Mouse (Mus musculus) liver, embryonic 11.5 days (tissue): ENCODE results near the gene Avil. TPM values are rescaled to one million over a fixed set of nuclear protein-coding genes. Genes with fewer than 3 reads are reported as not detected.

Experiments
- ATAC-seq: fragments of 200-750 bp; cut with Nextera tagmentation; replicated peaks from 2 replicates; pipeline ENCODE4 v1.8.0; 2017; ENCODE audit warnings: moderate number of reproducible peaks, mild to moderate bottlenecking, moderate TSS enrichment, moderate library complexity; ENCODE audit not compliant: low FRiP score
- DNase-seq: peaks from one replicate; pipeline ENCODE4 v3.0.0-alpha.2; 2017; ENCODE audit warnings: low spot score
- H3K27ac ChIP-seq: fragments of 300-500 bp; sonication (generic); 2 replicates; pipeline ENCODE4 v1.5.1; 2014; ENCODE audit warnings: mild to moderate bottlenecking, low read depth, low read length, control low read depth
- H3K27me3 ChIP-seq: fragments of 300-500 bp; sonication (generic); replicated peaks from 2 replicates; pipeline ENCODE4 v1.6.1; 2014; ENCODE audit warnings: low read length, mixed read lengths; ENCODE audit not compliant: control insufficient read depth, insufficient read depth
- H3K36me3 ChIP-seq: fragments of 300-500 bp; sonication (generic); 2 replicates; pipeline ENCODE4 v1.6.1; 2014; ENCODE audit warnings: mild to moderate bottlenecking, low read length, moderate library complexity, mixed read lengths; ENCODE audit not compliant: control insufficient read depth, insufficient read depth
- H3K4me1 ChIP-seq: fragments of 300-500 bp; sonication (generic); replicated peaks from 2 replicates; pipeline ENCODE4 v1.6.1; 2014; ENCODE audit warnings: low read length, mixed read lengths; ENCODE audit not compliant: control insufficient read depth, insufficient read depth
- H3K4me2 ChIP-seq: fragments of 300-500 bp; sonication (generic); 2 replicates; pipeline ENCODE4 v1.6.1; 2014; ENCODE audit warnings: mild to moderate bottlenecking, control low read depth, moderate library complexity
- H3K4me3 ChIP-seq: fragments of 300-500 bp; sonication (generic); 2 replicates; pipeline ENCODE4 v1.5.1; 2014; ENCODE audit warnings: low read depth, low read length, control low read depth
- H3K9ac ChIP-seq: fragments of 300-500 bp; sonication (generic); 2 replicates; pipeline ENCODE4 v1.6.1; 2014; ENCODE audit warnings: low read depth, low read length, control low read depth
- H3K9me3 ChIP-seq: fragments of 300-500 bp; sonication (generic); 2 replicates; pipeline ENCODE4 v1.6.1; 2016; ENCODE audit warnings: low read length, inconsistent platforms, mixed read lengths; ENCODE audit not compliant: control insufficient read depth
- WGBS: fragments of 180-500 bp; shearing (Covaris S2); extraction: QIAGEN DNeasy Blood & Tissue Kit; methylation state at CpG from one replicate; pipeline ENCODE4 v1.1.7; 2014; 5-methylcytosine and 5-hydroxymethylcytosine counted together
- polyA plus RNA-seq: library from polyadenylated mRNA; unstranded; fragments of >200 nt; fragmentation: Nextera tagmentation; extraction: Ambion mirVana; gene quantifications from 2 replicates; pipeline ENCODE4 v1.2.1, GENCODE M21; 2014

Gene Avil
- polyA plus RNA-seq, 1 experiment from 2014 or later = 0.10 TPM

- DNase-seq (no peak), ATAC-seq (no peak)
- WGBS = 54% methylated on average over 6 of the region's 6 CpGs
- Histone ChIP-seq H3K4me2 (no peak overlapping the region), H3K9ac (no peak overlapping the region), H3K9me3 (no peaks in the 10 kb centered on the region), H3K4me1 (0 out of 2 replicates have a peak, but pooled peaks cover 4% of the 10 kb centered on the region), H3K4me3 (no peak overlapping the region), H3K36me3 (no peaks in the 10 kb centered on the region), H3K27me3 (no peaks in the 10 kb centered on the region; the same call in 1 of the 2 replicates), H3K27ac (no peak overlapping the region)
Measured at GRCm38 (mm10) chr10:126962966-126963330, 37.6 kb upstream of the Avil start.

GRCm38 (mm10) chr10:126963821-126964220, 36.7 kb upstream of the Avil start:
- no peak overlapping the region for H3K27ac ChIP-seq
- no peak for ATAC-seq
- no peak overlapping the region for H3K4me2 ChIP-seq
- H3K27me3 ChIP-seq = no peaks in the 10 kb centered on the region; the same call in 1 of the 2 replicates
- no peaks in the 10 kb centered on the region for H3K36me3 ChIP-seq
- no peak overlapping the region for H3K9ac ChIP-seq
- H3K4me1 ChIP-seq = 0 out of 2 replicates have a peak, but pooled peaks cover 4% of the 10 kb centered on the region
- H3K4me3 ChIP-seq = no peak overlapping the region
- WGBS = 81% methylated on average over 8 of the region's 8 CpGs
- no peak for DNase-seq
- H3K9me3 ChIP-seq = no peaks in the 10 kb centered on the region

- 22% methylated on average over 12 of the region's 12 CpGs for WGBS
- no peak for DNase-seq
- peak overlapping the region; percentile 10 for H3K4me2 ChIP-seq
Measured at GRCm38 (mm10) chr10:126971363-126972050, 29.0 kb upstream of the Avil start.

GRCm38 (mm10) chr10:126972051-126972725, 28.3 kb upstream of the Avil start:
- H3K4me3 ChIP-seq = no peak overlapping the region
- peak; percentile 71 for DNase-seq
- WGBS = 23% methylated on average over 13 of the region's 13 CpGs
- peak overlapping the region; percentile 69 for H3K27ac ChIP-seq
- no peaks in the 10 kb centered on the region for H3K27me3 ChIP-seq
- H3K4me2 ChIP-seq = peak overlapping the region; percentile 10; the same call in 1 of the 2 replicates
- H3K36me3 ChIP-seq = no peaks in the 10 kb centered on the region
- ATAC-seq = peak; percentile 79
- H3K4me1 ChIP-seq = peaks cover 11% of the 10 kb centered on the region
- H3K9me3 ChIP-seq = no peaks in the 10 kb centered on the region
- no peak overlapping the region for H3K9ac ChIP-seq

More at GRCm38 (mm10) chr10:126971363-126972050, 29.0 kb upstream of the Avil start:
- no peak for ATAC-seq
- H3K27ac ChIP-seq = peak overlapping the region; percentile 58; the same call in 1 of the 2 replicates
- H3K4me3 ChIP-seq = no peak overlapping the region
- no peak overlapping the region for H3K9ac ChIP-seq
- no peaks in the 10 kb centered on the region for H3K9me3 ChIP-seq
- peaks cover 11% of the 10 kb centered on the region for H3K4me1 ChIP-seq
- H3K27me3 ChIP-seq = no peaks in the 10 kb centered on the region
- no peaks in the 10 kb centered on the region for H3K36me3 ChIP-seq

- Histone ChIP-seq H3K4me1 (peaks cover 16% of the 10 kb centered on the region), H3K9me3 (no peaks in the 10 kb centered on the region), H3K36me3 (no peaks in the 10 kb centered on the region), H3K27me3 (no peaks in the 10 kb centered on the region), H3K4me2 (no peak overlapping the region), H3K9ac (no peak overlapping the region), H3K4me3 (no peak overlapping the region), H3K27ac (peak overlapping the region; percentile 69)
- 41% methylated on average over 7 of the region's 7 CpGs for WGBS
- no peak for ATAC-seq
- DNase-seq = no peak
Measured at GRCm38 (mm10) chr10:126972988-126973387, 27.5 kb upstream of the Avil start.

GRCm38 (mm10) chr10:126975706-126976105, 24.8 kb upstream of the Avil start:
- Histone ChIP-seq H3K4me1 (peaks cover 25% of the 10 kb centered on the region), H3K9me3 (no peaks in the 10 kb centered on the region), H3K36me3 (no peaks in the 10 kb centered on the region), H3K4me2 (no peak overlapping the region), H3K4me3 (no peak overlapping the region), H3K9ac (no peak overlapping the region), H3K27ac (no peak overlapping the region), H3K27me3 (no peaks in the 10 kb centered on the region)
- ATAC-seq (no peak), DNase-seq (no peak)
- WGBS = 79% methylated on average over 6 of the region's 6 CpGs

- Histone ChIP-seq H3K4me2 (no peak overlapping the region), H3K27ac (no peak overlapping the region), H3K36me3 (no peaks in the 10 kb centered on the region; the same call in 1 of the 2 replicates), H3K4me3 (no peak overlapping the region), H3K9ac (no peak overlapping the region), H3K27me3 (no peaks in the 10 kb centered on the region), H3K9me3 (no peaks in the 10 kb centered on the region), H3K4me1 (peaks cover 39% of the 10 kb centered on the region)
- ATAC-seq = no peak
- DNase-seq = no peak
- WGBS = 57% methylated on average over 4 of the region's 4 CpGs
Measured at GRCm38 (mm10) chr10:126977076-126977475, 23.4 kb upstream of the Avil start.

GRCm38 (mm10) chr10:126978277-126978994, 22.1 kb upstream of the Avil start, which contains the start of gene Ctdsp2:
Ctdsp2 (plus strand) TSS chr10:126978717.
- WGBS = under 1% methylated on average over 56 of the region's 56 CpGs
- Histone ChIP-seq H3K27ac (peak within 1 kb of the TSS; percentile 97), H3K9ac (peak within 1 kb of the TSS; percentile 93), H3K4me1 (peaks cover 41% of the 10 kb centered on the region), H3K27me3 (no peaks in the 10 kb centered on the region), H3K9me3 (no peaks in the 10 kb centered on the region), H3K36me3 (no peaks in the 10 kb centered on the region; the same call in 1 of the 2 replicates), H3K4me2 (peak within 1 kb of the TSS; percentile 83), H3K4me3 (peak within 1 kb of the TSS; percentile 99)
- peak; percentile 100 for DNase-seq
- ATAC-seq = peak; percentile 91
